Mouse (Mus musculus) right cerebral cortex, postnatal 4 days (tissue): ENCODE measurements at regions not wholly inside any gene's neighbourhood (a gene's known extent, or its start where the extent isn't known, plus 50 kb on each side); places are given as distances from the start of the nearest gene placed in this dataset.

Experiments
- DNase-seq: peaks from one replicate; pipeline ENCODE4 v3.0.0-alpha.2; 2022

DNA sequence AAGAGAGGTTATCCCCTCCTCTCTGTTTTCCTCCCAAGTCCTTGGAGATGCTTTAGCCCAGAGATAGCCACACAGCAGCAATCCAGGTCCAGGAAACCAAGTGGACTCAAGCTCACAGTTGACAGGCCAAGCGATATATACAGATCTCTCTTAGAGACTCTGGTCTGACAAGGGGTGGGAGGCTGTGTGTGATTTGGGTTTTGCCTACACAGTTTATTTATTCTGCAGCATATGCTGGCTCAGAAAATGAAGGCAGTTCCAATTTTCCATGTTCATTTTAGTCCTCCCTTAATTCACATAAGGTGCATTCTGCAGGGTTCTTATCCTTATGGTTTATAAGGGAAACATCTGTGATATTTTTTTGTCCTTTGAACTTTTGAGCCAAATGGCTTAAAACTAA is 595.0 kb upstream of the Apob start:
- no peak for DNase-seq

GRCm38 (mm10) chr12:7403800-7404199 is 573.6 kb upstream of the Apob start:
- no peak for DNase-seq

- no peak for DNase-seq
These were observed 565.6 kb upstream of the Apob start for GRCm38 (mm10) chr12:7411810-7412209.

DNA sequence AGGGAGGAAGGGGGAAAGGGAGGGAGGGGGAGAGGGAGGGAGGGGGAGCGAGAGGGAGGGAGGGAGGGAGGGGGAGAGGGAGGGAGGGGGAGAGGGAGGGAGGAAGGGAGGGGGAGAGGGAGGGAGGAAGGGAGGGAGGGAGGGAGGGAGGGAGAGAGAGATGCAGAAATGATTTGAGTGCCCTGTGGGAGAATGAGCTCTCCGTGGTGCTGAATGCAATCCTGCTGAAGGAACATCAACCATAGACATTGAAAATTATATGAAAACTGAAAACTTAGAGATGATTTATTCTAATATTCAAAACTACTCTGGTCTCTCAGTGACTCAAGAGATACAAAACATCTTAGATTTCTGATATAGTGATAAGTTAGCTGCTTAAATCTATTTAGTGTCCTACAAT is 557.2 kb upstream of the Apob start:
- DNase-seq, result no peak

DNA sequence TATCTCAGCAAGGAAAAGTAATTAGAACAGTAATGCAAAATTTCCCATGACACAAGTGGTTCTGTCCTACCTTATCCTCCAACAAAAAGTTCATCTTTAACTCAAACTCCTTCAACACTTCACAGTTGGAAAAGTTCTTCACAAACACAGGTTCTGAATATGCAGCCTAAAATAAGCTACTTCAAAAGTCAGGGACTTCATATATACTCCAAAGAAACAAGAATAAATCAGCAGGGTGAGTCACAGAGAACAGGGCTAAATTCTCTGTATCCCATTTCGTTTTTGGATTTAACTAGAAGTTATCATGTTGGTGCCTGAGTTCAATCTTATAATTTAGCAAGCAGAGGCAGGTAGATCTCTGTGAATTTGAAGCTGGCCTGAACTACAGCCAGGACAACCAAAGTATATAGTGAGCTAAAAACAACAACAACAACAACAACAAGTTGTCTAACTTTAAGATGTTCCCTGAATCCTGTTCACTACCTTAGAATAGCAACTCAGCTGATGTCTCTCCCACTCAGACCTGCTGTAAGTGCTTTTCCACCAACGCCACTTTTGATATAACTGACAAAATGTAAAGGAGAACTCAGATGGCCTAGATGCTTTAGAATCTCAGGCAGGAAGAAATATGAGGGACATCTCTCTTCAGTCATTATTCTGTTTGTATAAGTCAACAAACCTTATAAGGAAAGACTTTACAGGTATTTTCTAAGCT is 555.5 kb upstream of the Apob start:
- DNase-seq, result no peak

DNA sequence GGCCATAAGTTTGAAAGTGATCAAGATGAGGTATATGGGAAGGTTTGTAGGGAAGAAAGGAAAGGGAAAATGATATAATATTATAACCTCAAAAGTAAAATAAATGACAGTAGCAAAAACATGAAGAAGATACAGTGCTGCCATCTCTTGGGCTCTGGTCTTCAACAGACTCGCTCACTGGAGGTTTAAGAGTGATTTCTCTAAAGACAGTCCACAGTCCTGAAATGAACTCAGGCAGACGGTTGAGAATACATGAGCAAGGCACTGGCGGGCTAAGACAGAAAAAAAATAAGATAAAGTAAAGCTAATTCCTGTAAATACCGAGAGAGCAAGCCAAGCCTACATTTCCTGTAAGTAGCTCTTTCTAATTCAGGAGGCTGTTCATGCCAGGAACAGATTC is 546.5 kb upstream of the Apob start:
- DNase-seq, result no peak

DNA sequence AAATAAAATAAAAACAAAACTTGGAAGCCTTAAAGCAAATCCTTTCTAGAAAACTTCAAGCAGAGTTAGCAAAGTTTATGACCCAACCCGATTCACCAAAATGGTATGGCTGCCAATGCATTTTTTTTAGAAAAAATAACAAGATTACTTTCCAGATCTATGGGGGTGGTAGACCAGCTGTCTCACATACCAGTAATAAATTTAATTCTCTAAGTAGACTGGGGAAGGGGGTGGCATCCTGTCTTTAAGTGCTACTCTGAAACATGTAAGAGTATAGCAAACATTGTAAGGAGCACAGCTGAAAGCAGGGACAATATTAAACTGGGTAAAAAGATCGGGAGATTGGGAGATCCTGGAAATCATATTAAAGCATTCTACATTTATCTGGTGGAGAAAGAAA is 532.2 kb upstream of the Apob start:
- DNase-seq, result no peak

DNA sequence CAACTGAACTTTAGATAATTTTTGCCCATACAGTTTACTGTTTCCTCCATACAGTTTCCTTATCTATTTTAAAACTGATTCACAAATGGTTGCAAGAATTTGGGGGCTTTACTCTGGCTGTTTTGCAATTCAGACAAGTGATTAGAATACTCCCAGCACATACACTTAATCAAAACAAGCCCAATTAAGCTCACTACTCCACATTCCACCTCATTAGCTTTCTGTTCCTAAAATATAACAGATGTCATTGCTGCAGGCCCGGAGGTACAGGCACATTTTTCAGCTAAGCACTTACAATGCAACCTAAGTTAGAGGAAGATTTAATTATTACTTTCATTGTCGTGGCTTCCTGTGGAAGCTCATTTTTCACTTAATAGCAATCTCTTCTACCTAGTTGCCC is 526.9 kb upstream of the Apob start:
- DNase-seq, result no peak

GRCm38 (mm10) chr12:7457036-7457435 is 520.4 kb upstream of the Apob start:
- peak; percentile 3 for DNase-seq

GRCm38 (mm10) chr12:7457544-7457943 is 519.9 kb upstream of the Apob start:
- no peak for DNase-seq

DNA sequence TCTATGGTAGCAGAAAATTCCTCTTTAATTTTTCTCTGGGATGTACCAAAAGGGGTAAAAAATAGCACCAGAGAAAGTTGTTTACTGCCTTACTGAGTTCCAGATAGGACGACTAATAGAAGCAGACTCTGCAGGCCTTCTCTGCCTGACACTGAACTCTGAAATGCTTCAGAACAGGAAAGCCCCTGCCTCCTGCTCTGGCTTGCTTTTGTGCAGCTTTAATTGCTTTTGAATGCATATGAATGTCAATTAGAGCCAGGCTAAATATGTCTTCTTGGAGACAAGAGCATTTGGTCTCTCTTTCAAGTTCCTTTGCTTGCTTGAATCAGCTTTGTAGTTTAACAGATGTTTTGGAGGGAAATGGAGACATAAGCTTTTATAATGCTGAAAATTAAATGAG is 512.5 kb upstream of the Apob start:
- DNase-seq, result no peak

DNA sequence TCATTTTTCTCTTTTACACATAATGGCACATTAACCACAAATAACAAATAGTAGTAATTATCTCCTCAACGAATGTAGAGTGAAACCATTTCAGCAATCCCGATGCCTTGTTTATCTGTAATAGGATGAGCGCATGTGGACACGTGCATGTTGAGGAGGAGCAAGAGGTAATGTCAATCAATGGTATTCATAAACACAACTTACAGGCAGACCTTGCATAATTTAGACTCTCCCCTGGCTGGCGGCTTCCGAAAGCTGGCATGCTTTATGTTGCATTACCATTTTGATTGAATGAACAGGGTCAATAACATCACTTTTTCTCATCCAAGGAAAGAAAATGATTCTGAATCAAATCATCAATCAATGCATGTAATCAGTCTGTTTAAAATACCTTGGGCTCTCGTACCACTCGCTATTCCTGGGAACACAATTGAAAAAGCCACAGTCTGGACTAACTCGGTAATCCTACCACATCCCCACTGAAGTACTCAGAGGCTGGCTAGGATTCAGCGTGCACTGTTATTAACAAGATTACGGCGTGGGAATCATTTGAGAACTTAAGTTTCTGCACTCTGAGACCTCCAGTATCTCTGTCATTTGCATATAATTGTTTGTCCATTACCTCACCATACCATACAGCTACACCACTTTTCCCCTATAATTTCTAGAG is 464.7 kb upstream of the Apob start:
- no peak for DNase-seq

GRCm38 (mm10) chr12:7537389-7537788 is 440.1 kb upstream of the Apob start:
- no peak for DNase-seq

GRCm38 (mm10) chr12:7543281-7543981 is 434.0 kb upstream of the Apob start:
- DNase-seq, result no peak

DNA sequence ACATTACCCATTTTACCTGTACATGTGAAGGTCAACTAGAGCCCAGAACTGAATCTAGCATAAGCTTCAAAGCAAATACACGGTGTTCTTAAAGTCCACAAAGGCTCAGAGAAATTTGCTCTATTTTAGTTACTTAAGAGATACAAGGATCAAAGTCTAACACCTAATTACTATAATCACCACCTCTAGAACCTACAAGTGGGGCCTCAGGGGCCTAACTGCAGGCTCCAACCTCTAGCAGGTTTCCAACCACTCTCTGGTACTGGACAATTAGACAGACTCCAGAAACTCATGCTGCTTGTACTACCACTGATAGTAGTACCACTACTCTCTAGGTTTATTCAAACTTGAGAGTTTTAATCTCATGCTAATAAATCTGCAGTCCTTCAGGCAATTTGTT is 428.7 kb upstream of the Apob start:
- DNase-seq, result no peak

DNA sequence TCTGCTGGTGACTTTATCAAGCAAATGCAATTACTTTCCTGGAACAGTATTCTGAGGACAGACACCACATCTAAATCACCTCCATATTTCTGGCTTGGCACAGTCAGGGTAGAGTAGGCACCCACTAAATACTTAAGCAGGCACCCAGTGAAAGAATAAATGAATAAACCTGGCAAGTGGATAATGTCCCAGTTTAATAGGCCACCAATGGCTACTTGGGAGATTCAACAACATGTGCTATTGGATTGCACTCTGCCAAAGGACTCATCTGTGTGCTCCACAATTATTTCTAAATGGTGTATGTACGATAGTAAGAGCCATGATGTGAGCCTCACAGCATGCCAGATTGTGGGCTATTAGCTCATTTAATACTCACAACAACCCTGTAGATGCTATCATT is 417.2 kb upstream of the Apob start:
- no peak for DNase-seq

DNA sequence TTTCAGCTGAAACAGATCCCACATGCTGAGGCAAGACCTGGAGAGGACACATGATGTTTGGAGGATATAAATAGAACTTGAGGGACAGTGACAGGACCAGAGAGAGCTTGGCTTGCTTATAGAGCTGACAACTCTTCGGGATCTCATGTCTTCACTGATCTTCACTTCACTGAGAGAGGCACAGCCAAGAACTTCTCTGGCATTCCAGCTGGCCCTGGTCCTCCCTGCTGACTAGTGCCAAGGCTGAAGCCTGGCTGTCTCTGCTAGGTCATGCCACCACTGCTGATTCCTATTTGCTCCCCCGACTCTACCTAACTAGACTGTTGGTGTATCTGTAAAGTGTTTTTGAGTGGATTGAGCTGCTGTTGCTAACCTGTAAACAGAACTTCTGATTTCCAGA is 401.4 kb upstream of the Apob start:
- no peak for DNase-seq

- DNase-seq, result no peak
These were observed 389.9 kb upstream of the Apob start for GRCm38 (mm10) chr12:7587501-7587900.

DNA sequence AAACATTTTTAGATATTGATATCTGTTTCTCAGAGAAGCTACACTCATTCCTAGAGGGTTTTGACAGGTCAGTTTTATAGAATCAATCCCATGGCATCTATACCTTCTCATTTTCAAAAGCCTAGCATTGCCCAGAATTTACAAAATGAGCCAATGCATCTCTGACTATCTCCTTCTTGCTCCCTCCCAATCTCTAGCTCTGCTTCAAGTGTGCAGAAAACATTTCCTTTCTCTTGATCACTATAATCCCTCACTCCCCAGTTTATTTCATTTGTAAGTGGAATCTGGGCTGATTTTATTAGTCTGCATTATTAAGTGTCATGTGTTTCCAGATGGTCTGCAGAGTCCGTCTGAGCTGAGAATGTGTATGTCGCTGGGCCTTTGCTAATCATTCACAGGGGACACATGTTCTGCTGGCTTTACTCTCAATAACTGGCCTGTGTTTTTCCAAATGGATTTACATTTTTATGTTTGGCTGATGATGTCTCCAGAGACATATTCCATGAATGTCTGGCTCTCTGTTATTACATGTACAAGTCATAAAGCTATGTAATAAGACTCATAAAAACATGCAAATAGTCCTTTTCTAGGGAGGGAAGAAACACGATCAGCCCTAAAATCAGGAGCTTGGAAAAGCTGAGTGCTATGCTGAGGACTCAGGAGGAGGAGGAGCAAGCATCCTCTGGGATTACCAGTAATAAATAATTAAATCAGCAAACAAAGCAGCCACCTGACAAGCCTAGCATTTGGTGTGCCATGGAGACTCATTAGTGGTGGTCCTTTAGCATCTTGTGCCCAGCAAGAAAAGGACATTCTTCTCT is 366.0 kb upstream of the Apob start:
- DNase-seq, result no peak

DNA sequence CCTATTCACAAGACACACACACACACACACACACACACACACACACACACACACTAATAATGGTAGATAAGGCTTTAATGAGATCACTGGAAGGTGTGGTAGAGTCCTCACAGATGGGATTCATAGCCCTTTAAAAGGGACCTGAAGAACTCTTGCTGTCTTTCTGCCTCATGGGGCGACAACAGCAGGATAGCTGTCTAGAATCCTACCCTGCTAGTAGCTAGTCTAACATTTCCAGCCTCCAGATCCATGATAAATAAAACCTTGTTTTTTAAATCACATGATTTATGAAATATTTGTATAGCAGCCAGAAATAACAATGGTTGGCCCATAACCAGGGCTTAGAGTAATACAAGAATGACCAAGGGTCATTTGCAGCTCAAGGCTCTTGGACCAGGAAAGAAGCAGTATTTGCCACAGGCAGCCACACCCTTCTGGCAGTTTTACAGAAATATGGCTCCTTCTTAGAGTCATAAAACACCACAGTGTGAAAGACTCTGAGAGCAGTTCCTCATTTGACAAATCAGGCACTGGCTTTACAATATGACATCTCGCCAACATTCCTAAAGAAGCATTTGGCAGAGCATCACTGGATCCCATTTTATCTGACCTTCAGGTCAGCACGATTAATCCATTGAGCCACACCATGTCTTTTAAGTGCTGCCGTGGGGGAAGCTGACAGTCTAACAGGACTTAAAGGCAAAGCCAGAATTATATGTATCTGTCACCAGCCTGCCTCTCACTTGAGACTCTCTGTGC is 340.9 kb upstream of the Apob start:
- no peak for DNase-seq

DNA sequence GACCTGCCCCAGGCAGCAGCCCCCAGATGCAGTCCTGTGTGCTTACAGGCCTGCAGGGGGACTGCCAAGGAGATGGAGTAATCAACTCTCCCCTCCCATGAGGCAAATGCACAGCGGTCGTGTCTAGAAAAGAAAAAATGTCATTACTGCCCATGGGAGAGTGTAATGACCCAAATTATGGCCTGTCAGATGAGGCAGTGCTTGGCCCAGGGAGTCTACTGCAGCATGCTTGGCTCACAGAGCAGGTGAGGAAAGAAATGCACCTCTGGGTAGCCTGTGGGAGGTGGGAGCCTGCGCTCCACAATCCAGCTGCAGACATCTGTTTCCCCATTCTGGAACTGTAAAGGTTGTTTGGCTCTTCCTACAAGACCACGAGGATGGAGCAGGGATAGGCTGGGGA is 339.8 kb upstream of the Apob start:
- no peak for DNase-seq

DNA sequence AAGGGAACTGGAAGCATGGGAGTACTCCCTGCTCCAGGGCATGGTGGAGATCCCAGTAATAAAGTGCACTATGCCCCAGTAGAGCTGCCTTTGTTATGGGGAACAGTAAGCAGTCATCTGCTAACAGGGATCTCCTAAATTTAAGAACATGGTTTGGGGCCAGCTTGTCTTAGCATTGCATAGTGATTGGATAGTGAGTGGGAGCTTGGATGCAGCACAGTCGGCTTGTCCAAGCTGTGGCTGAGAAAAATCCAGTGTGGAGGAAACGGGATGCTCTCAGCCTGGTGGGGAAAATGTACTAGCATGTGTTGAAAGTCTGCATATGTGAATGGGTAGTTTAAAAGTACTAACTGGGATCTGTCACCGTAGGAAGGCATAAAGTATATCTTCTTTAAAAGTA is 326.6 kb upstream of the Apob start:
- no peak for DNase-seq

- no peak for DNase-seq
These were observed 315.4 kb upstream of the Apob start for GRCm38 (mm10) chr12:7662027-7662426.
